Mouse (Mus musculus) layer of hippocampus, adult 2 months (tissue): ENCODE data around the gene Phldb3. TPM values are rescaled to one million over a fixed set of nuclear protein-coding genes. Genes with fewer than 3 reads are reported as not detected.
A peak's percentile ranks its signal among the peaks of the same experiment; 100 is the strongest.

ENCODE experiments used
- DNase-seq, 2 experiments: peaks; one replicate each; pipeline ENCODE4 v3.0.0; 2022; ENCODE audit warnings: low spot score in 2 of 2
- H3K27ac ChIP-seq: fragments of 200-600 bp; 2 replicates; pipeline ENCODE4 v1.8.1; 2022
- H3K4me3 ChIP-seq: fragments of 200-600 bp; 2 replicates; pipeline ENCODE4 v1.8.1; 2022; ENCODE audit warnings: mild to moderate bottlenecking
- CTCF ChIP-seq: fragments of 200-600 bp; conservative IDR thresholded peaks from 2 replicates; pipeline ENCODE4 v1.8.1; 2022; ENCODE audit warnings: antibody characterized with exemption, mild to moderate bottlenecking, moderate library complexity
- long read RNA-seq, 2 experiments: library from polyadenylated mRNA; stranded (forward); transcript quantifications; one replicate each; pipeline ENCODE4 v2.0.0; 2021; ENCODE audit warnings: borderline mapping rate in 2 of 2
- total RNA-seq, 2 experiments: library from RNA; stranded (reverse); gene quantifications; 2 replicates each; pipeline ENCODE4 v1.2.3; 2021

Phldb3 gene
- total RNA-seq, result under 1 TPM in 1 of 2 experiments, not detected in 1; 0.22 TPM
- long read RNA-seq, experiment 1, result 0 reads
- long read RNA-seq, experiment 2, result 0 reads

GRCm38 (mm10) chr7:24610144-24610878 is at the start of gene Phldb3:
TSS of gene Phldb3 (plus strand) at chr7:24610763.
- no peak for DNase-seq
- peak within 1 kb of the TSS; percentile 46 for H3K4me3 ChIP-seq
- no peak for TF ChIP-seq CTCF
- no peak within 1 kb of the TSS for H3K27ac ChIP-seq

DNA sequence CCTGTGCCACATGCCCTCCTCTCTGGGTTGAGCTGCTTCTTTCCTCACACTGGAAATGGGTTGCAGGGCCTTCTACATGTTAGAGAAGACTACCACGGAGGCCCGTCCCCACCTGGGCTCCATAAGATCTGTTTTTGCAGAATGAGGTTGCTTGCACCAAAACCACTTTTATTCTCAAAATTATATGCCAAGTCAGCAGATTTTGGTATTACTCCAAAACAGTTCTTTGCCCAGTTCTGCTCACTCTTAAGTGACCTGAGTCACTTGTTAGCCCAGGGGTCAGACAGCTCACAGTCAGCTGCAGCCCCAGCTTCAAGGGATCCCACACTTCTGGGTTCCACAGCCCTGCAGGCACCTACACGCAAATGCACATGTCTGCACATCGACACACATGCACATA is 49.1 kb upstream of the Phldb3 start:
- no peak for TF ChIP-seq CTCF
- DNase-seq, result no peak
- H3K4me3 ChIP-seq, result no peak overlapping the region
- no peak overlapping the region for H3K27ac ChIP-seq

GRCm38 (mm10) chr7:24563191-24563836 is 47.2 kb upstream of the Phldb3 start:
- Histone ChIP-seq H3K4me3 (no peak overlapping the region), H3K27ac (no peak overlapping the region)
- no peak for DNase-seq
- TF ChIP-seq CTCF, result no peak

DNA sequence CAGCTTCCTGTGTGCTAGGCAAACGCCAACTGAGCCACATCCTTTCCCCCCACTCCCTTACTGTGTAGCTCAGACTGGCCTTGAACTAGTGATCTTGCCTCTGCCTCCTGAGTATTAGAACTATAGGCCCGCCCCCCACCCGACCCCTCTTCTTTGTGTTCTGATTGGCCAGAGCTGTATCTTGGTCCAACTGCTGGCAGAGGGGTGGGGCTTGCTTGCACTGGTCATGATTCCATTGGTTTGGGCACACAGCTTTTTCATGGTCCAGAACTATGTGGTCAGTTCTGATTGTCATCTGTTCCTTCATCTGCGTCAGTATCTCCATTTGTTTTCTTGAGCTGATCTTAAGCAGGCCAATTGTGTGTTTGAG is 46.7 kb upstream of the Phldb3 start:
- TF ChIP-seq CTCF, result no peak
- H3K27ac ChIP-seq, result no peak overlapping the region
- H3K4me3 ChIP-seq, result no peak overlapping the region
- no peak for DNase-seq

DNA sequence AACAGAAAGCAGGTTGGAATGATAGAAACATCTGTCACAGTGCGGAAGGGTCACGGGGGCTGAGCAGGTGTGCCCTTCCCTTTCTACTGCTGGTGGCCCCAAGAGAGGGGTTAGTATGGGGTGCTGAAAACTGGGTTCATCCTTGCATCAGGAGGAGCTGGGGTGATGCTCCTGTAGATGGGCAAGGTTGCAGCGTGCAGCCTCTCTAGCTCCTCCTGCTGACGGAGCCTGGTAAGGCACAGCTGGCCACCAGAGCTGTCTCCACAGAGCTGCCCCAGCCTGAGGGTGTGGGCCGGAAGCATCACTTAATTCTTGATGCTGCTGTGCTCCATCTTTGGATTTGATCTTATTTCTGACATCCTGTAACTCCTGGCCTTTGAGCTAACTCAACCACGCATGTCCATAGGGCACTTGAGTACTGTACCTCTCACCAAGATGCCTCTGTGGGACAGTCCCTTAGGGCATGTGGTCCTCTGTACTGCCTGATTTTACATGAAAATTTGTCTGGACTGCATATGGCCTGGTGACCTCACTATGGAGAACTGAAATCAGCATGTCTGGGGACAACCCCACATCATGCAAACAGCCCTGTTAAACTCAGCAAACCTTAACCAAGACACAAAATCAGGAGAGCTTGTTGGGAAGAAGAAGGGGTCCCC is 45.8 kb upstream of the Phldb3 start:
- Histone ChIP-seq H3K27ac (no peak overlapping the region), H3K4me3 (no peak overlapping the region)
- peak; percentile 92 for TF ChIP-seq CTCF
- peak in 1 of 2 experiments; percentile 73 for DNase-seq

DNA sequence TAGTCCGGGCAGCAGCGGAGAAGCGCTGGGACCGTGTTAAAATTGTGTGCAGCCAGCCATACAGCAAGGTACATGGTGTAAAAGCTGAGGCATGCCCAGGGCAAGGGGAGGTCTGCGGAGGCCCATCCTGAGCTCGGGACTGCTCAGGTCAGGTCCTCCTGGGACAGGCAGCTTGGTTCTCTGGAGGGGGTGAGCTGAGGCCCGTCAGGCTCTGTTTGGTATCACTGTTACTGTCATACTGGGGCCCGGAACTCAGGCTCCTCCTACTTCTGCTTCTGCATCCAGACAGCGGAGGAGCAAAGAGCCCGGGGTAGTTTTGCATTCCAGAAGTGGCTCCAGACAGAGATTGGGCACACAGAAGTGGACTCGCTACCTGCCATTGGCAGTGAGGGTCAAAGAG is 44.9 kb upstream of the Phldb3 start:
- no peak overlapping the region for H3K4me3 ChIP-seq
- DNase-seq, result no peak
- no peak for TF ChIP-seq CTCF
- no peak overlapping the region for H3K27ac ChIP-seq

GRCm38 (mm10) chr7:24566206-24566605 is 44.4 kb upstream of the Phldb3 start:
- DNase-seq, result no peak
- H3K4me3 ChIP-seq, result no peak overlapping the region
- H3K27ac ChIP-seq, result no peak overlapping the region
- TF ChIP-seq CTCF, result no peak

GRCm38 (mm10) chr7:24568512-24568911 is 42.1 kb upstream of the Phldb3 start:
- no peak for DNase-seq
- H3K4me3 ChIP-seq, result no peak overlapping the region
- TF ChIP-seq CTCF, result no peak
- H3K27ac ChIP-seq, result no peak overlapping the region

GRCm38 (mm10) chr7:24571071-24571470 is 39.5 kb upstream of the Phldb3 start:
- DNase-seq, result no peak
- no peak for TF ChIP-seq CTCF
- Histone ChIP-seq H3K4me3 (no peak overlapping the region), H3K27ac (no peak overlapping the region)

DNA sequence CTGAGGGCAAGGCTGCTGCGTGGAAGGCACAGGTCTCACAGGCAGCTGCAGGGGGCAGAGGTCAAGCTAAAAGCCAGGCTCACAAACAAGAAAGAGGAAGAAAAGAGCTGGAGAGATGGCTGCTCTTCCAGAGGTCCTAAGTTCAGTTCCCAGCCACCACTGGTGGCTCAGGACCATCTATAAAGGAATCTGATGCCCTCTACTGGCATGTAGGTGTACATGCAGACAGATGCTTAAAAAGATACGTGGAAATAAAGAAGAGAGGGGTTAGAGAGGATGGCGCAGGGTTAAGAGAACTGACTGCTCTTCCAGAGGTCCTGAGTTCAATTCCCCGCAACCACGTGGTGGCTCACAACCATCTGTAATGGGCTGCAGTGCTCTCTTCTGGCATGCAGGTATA is 38.1 kb upstream of the Phldb3 start:
- Histone ChIP-seq H3K27ac (no peak overlapping the region), H3K4me3 (no peak overlapping the region)
- DNase-seq, result no peak
- TF ChIP-seq CTCF, result peak; percentile 70

GRCm38 (mm10) chr7:24574224-24574796 is 36.3 kb upstream of the Phldb3 start:
- Histone ChIP-seq H3K27ac (no peak overlapping the region), H3K4me3 (no peak overlapping the region)
- no peak for DNase-seq
- no peak for TF ChIP-seq CTCF

DNA sequence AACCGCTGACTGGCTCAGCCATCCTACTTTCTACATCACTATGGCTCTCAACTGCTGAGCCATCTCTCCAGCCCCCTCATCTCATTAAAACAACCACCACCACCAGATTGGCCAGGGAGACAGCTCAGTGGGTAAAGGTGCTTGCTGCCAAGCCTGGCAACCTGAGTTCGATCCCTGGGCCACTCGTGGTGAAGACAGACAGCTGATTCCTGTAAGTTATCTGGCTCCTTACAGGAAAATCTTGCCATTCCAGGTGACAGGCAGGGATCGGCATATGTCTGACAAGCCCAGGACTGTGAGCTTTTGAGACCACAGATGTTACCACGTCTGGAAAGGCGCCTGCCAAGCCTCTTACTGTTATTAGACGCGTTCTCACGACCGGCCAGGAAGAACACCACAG is 32.8 kb upstream of the Phldb3 start:
- Histone ChIP-seq H3K27ac (no peak overlapping the region), H3K4me3 (no peak overlapping the region)
- TF ChIP-seq CTCF, result no peak
- DNase-seq, result no peak

GRCm38 (mm10) chr7:24584876-24585275 is 25.7 kb upstream of the Phldb3 start:
- H3K27ac ChIP-seq, result no peak overlapping the region
- no peak for DNase-seq
- TF ChIP-seq CTCF, result no peak
- H3K4me3 ChIP-seq, result no peak overlapping the region

- H3K27ac ChIP-seq, result no peak overlapping the region
- H3K4me3 ChIP-seq, result no peak overlapping the region
- no peak for DNase-seq
- no peak for TF ChIP-seq CTCF
Measured at GRCm38 (mm10) chr7:24585995-24586394, 24.6 kb upstream of the Phldb3 start.
